Mouse (Mus musculus): ENCODE measurements around the gene Amigo2.
"Not testable (repeated sequence)": the region's sequence is repeated elsewhere in the genome, so short reads cannot be mapped to it uniquely, and the experiment has no call there.

Gene Amigo2

GRCm38 (mm10) chr15:97216843-97217242 is 30.2 kb downstream of the Amigo2 start:
- no peak for DNase-seq (ENCODE audit: low spot score in 2 of 2)

- DNase-seq (ENCODE audit: low spot score in 2 of 2) = no peak
Measured at GRCm38 (mm10) chr15:97212501-97213477, 34.3 kb downstream of the Amigo2 start.

- not testable (repeated sequence) for DNase-seq (ENCODE audit: low spot score in 2 of 2)
Measured at GRCm38 (mm10) chr15:97209754-97210153, 37.3 kb downstream of the Amigo2 start.

- peak in 1 of 2 experiments; percentile 6 for DNase-seq (ENCODE audit: low spot score in 2 of 2)
Measured at GRCm38 (mm10) chr15:97206506-97206905, 40.6 kb downstream of the Amigo2 start.

- no peak for DNase-seq (ENCODE audit: low spot score in 2 of 2)
Measured at GRCm38 (mm10) chr15:97205776-97206175, 41.3 kb downstream of the Amigo2 start.

GRCm38 (mm10) chr15:97204889-97205288 is 42.2 kb downstream of the Amigo2 start:
- DNase-seq (ENCODE audit: low spot score in 2 of 2) = no peak

- DNase-seq (ENCODE audit: low spot score in 2 of 2) = no peak
Measured at GRCm38 (mm10) chr15:97196644-97197043, 50.4 kb downstream of the Amigo2 start.

- DNase-seq (ENCODE audit: low spot score in 2 of 2) = peak in 1 of 2 experiments; percentile 33
Measured at GRCm38 (mm10) chr15:97195628-97196027, 51.5 kb downstream of the Amigo2 start.

Measured in natural killer cell, adult 2 months (primary cell).